Comparison of ENCODE assay signal across 7 mouse cellular contexts in genomic region chr17:28909252-28909941, GRCm38 (mm10). TPM values are rescaled to one million over a fixed set of nuclear protein-coding genes. Genes with fewer than 3 reads are reported as not detected.
A peak's percentile ranks its signal among the peaks of the same experiment; 100 is the strongest.
DNase-seq lines count a peak whose midpoint lies in the region; ATAC-seq lines count a peak whose summit lies in the region.

No protein-coding gene starts in this region.

- DNase-seq in A20 (ENCODE audit: low read depth, low spot score), result peak; percentile 30
- peak; percentile 61 to 62 for DNase-seq in B cell, adult 2 months
- DNase-seq in embryo, embryonic 10 days (ENCODE audit: low spot score), result peak; percentile 83
- DNase-seq in heart, postnatal 10 days, result peak; percentile 59 to 75
- peak; percentile 56 to 86 for DNase-seq in kidney, postnatal 36 days

- peak; percentile 79 for ATAC-seq in megakaryocyte progenitor cell, adult 5-6 weeks (replicated peaks; ENCODE audit: poor library complexity)
- ATAC-seq in stomach, embryonic 15.5 days (ENCODE audit: insufficient read depth, low FRiP score, low read depth), result no peak

- no peaks in the 10 kb centered on the region for H3K9me3 ChIP-seq in stomach, embryonic 15.5 days

- no peak overlapping the region for H3K27ac ChIP-seq in stomach, embryonic 15.5 days

- H3K27me3 ChIP-seq in stomach, embryonic 15.5 days (replicated peaks), result no peaks in the 10 kb centered on the region

- H3K36me3 ChIP-seq in stomach, embryonic 15.5 days, result no peaks in the 10 kb centered on the region

- H3K9ac ChIP-seq in stomach, embryonic 15.5 days, result no peak overlapping the region

- no peaks in the 10 kb centered on the region for H3K4me1 ChIP-seq in stomach, embryonic 15.5 days

- intact Hi-C loops in heart, postnatal 10 days (cut with DNase I), result no loop called here

- peak overlapping the region; percentile 51 for H3K4me2 ChIP-seq in stomach, embryonic 15.5 days

- 10% methylated on average over 27 of the region's 29 CpGs for WGBS in stomach, embryonic 15.5 days

- peak overlapping the region; percentile 22 for H3K4me3 ChIP-seq in stomach, embryonic 15.5 days (replicated peaks)

RNA-seq across cellular contexts. Expression of gene 4930539E08Rik, which starts 5.7 kb away (rescaled TPM):
- total RNA-seq in heart, postnatal 10 days (2021), result under 1 TPM in 1 of 2 experiments, not detected in 1; 0.05 TPM
- total RNA-seq in megakaryocyte progenitor cell, adult 5-6 weeks (2015), result 0.66 and 1.4 TPM in 2 replicates
- 0.96 and 1.1 TPM in 2 replicates for total RNA-seq in megakaryocyte progenitor cell, adult 5-6 weeks (2017)
- polyA plus RNA-seq in stomach, embryonic 15.5 days (2015; fragmentation: Nextera tagmentation; extraction: Ambion mirVana), result 0.71 and 0.81 TPM in 2 replicates

RNA-seq across cellular contexts. Expression of gene Pxt1, which starts 34.2 kb away (rescaled TPM):
- total RNA-seq in heart, postnatal 10 days (2021), result not detected
- total RNA-seq in megakaryocyte progenitor cell, adult 5-6 weeks (2015), result 0.66 and 0.77 TPM in 2 replicates
- total RNA-seq in megakaryocyte progenitor cell, adult 5-6 weeks (2017), result 0.27 TPM in 1 of 2 replicates, not detected in the other
- 0.17 TPM in 1 of 2 replicates, not detected in the other for polyA plus RNA-seq in stomach, embryonic 15.5 days (2015; fragmentation: Nextera tagmentation; extraction: Ambion mirVana)

RNA-seq across cellular contexts. Expression of gene Kctd20, which starts 42.4 kb away (rescaled TPM):
- 10 to 100 TPM; 63.8 to 76.9 TPM for total RNA-seq in heart, postnatal 10 days (2021)
- total RNA-seq in megakaryocyte progenitor cell, adult 5-6 weeks (2015), result 74.0 and 89.7 TPM in 2 replicates
- total RNA-seq in megakaryocyte progenitor cell, adult 5-6 weeks (2017), result 130 and 137 TPM in 2 replicates
- polyA plus RNA-seq in stomach, embryonic 15.5 days (2015; fragmentation: Nextera tagmentation; extraction: Ambion mirVana), result 68.4 and 74.9 TPM in 2 replicates

RNA-seq across cellular contexts. Expression of gene Pnpla1, which starts 51.2 kb away (rescaled TPM):
- total RNA-seq in heart, postnatal 10 days (2021), result not detected
- total RNA-seq in megakaryocyte progenitor cell, adult 5-6 weeks (2015), result 0.02 and 0.10 TPM in 2 replicates
- 0.14 TPM in 1 of 2 replicates, not detected in the other for total RNA-seq in megakaryocyte progenitor cell, adult 5-6 weeks (2017)
- 0.32 and 0.50 TPM in 2 replicates for polyA plus RNA-seq in stomach, embryonic 15.5 days (2015; fragmentation: Nextera tagmentation; extraction: Ambion mirVana)

Comparison
In these comparisons a context has a peak if more than half of its experiments do, and no peak if none do; other contexts are left out.
1. DNase-seq: peak in every context shown above with its lines; median percentile 83 in embryo, embryonic 10 days; 71 in kidney, postnatal 36 days; 67 in heart, postnatal 10 days; 62 in B cell, adult 2 months; 30 in A20.